Mouse (Mus musculus) heart, embryonic 13.5 days (tissue): ENCODE measurements around the gene Pou6f2. TPM values are rescaled to one million over a fixed set of nuclear protein-coding genes. Genes with fewer than 3 reads are reported as not detected.

ENCODE experiments used
- ATAC-seq: fragments of 200-750 bp; cut with Nextera tagmentation; 2 replicates; pipeline ENCODE4 v1.8.0; 2017; ENCODE audit warnings: moderate TSS enrichment; ENCODE audit not compliant: insufficient number of reproducible peaks, low FRiP score, low TSS enrichment; ENCODE audit errors: extremely low read depth
- H3K27ac ChIP-seq: fragments of 300-500 bp; sonication (generic); replicated peaks from 2 replicates; pipeline ENCODE4 v1.5.1; 2015; ENCODE audit warnings: moderate library complexity, mild to moderate bottlenecking, inconsistent platforms
- H3K27me3 ChIP-seq: fragments of 300-500 bp; sonication (generic); replicated peaks from 2 replicates; pipeline ENCODE4 v1.6.1; 2015; ENCODE audit warnings: mild to moderate bottlenecking, inconsistent platforms
- H3K36me3 ChIP-seq: fragments of 300-500 bp; sonication (generic); 2 replicates; pipeline ENCODE4 v1.6.1; 2015; ENCODE audit warnings: mild to moderate bottlenecking, inconsistent platforms
- H3K4me1 ChIP-seq: fragments of 300-500 bp; sonication (generic); 2 replicates; pipeline ENCODE4 v1.6.1; 2015; ENCODE audit warnings: inconsistent platforms
- H3K4me2 ChIP-seq: fragments of 300-500 bp; sonication (generic); 2 replicates; pipeline ENCODE4 v1.6.1; 2015; ENCODE audit warnings: inconsistent platforms, mild to moderate bottlenecking, moderate library complexity
- H3K4me3 ChIP-seq: fragments of 300-500 bp; sonication (generic); 2 replicates; pipeline ENCODE4 v1.5.1; 2015; ENCODE audit warnings: moderate library complexity, mild to moderate bottlenecking, inconsistent platforms
- H3K9ac ChIP-seq: fragments of 300-500 bp; sonication (generic); 2 replicates; pipeline ENCODE4 v1.6.1; 2015; ENCODE audit warnings: inconsistent platforms, mild to moderate bottlenecking, moderate library complexity
- H3K9me3 ChIP-seq: fragments of 300-500 bp; sonication (generic); 2 replicates; pipeline ENCODE4 v1.6.1; 2016; ENCODE audit warnings: inconsistent platforms
- WGBS: fragments of 180-500 bp; shearing (Covaris S2); methylation state at CpG from one replicate; pipeline ENCODE4 v1.1.7; 2015; ENCODE audit warnings: mixed read lengths; 5-methylcytosine and 5-hydroxymethylcytosine counted together
- polyA plus RNA-seq: library from polyadenylated mRNA; unstranded; fragments of >200 nt; fragmentation: Nextera tagmentation; extraction: Ambion mirVana; gene quantifications from 2 replicates; pipeline ENCODE4 v1.2.1, GENCODE M21; 2015

Gene Pou6f2
- polyA plus RNA-seq, 1 experiment from 2014 or later, result 1.3 TPM

- Histone ChIP-seq H3K27ac (no peak overlapping the region), H3K36me3 (no peaks in the 10 kb centered on the region), H3K27me3 (no peaks in the 10 kb centered on the region), H3K9me3 (no peaks in the 10 kb centered on the region), H3K9ac (no peak overlapping the region), H3K4me1 (no peaks in the 10 kb centered on the region), H3K4me3 (no peak overlapping the region), H3K4me2 (no peak overlapping the region)
- 87% methylated on average over 14 of the region's 14 CpGs for WGBS
- ATAC-seq, result no peak
Observed at GRCm38 (mm10) chr13:18211242-18211641, 186.2 kb downstream of the Pou6f2 start.

- no peak overlapping the region for H3K9ac ChIP-seq
Observed at GRCm38 (mm10) chr13:18204476-18205250, 192.8 kb downstream of the Pou6f2 start.

GRCm38 (mm10) chr13:18174003-18174402, 223.5 kb downstream of the Pou6f2 start:
- ATAC-seq, result no peak
- 36% methylated on average over 3 of the region's 3 CpGs for WGBS
- Histone ChIP-seq H3K9ac (no peak overlapping the region), H3K9me3 (no peaks in the 10 kb centered on the region), H3K4me3 (no peak overlapping the region), H3K4me2 (no peak overlapping the region), H3K27me3 (no peaks in the 10 kb centered on the region), H3K27ac (no peak overlapping the region), H3K36me3 (no peaks in the 10 kb centered on the region), H3K4me1 (no peaks in the 10 kb centered on the region)

More at GRCm38 (mm10) chr13:18204476-18205250, 192.8 kb downstream of the Pou6f2 start:
- no peaks in the 10 kb centered on the region for H3K36me3 ChIP-seq
- H3K27ac ChIP-seq, result no peak overlapping the region
- H3K4me3 ChIP-seq, result no peak overlapping the region
- no peak for ATAC-seq
- no peaks in the 10 kb centered on the region for H3K27me3 ChIP-seq
- no peak overlapping the region for H3K4me2 ChIP-seq
- WGBS, result 59% methylated on average over 8 of the region's 8 CpGs
- H3K9me3 ChIP-seq, result no peaks in the 10 kb centered on the region
- H3K4me1 ChIP-seq, result no peaks in the 10 kb centered on the region

- H3K4me2 ChIP-seq, result no peak overlapping the region
- no peaks in the 10 kb centered on the region for H3K4me1 ChIP-seq
- no peak overlapping the region for H3K9ac ChIP-seq
- no peaks in the 10 kb centered on the region for H3K36me3 ChIP-seq
- WGBS, result 48% methylated on average over 3 of the region's 3 CpGs
- H3K27ac ChIP-seq, result no peak overlapping the region
- no peaks in the 10 kb centered on the region for H3K9me3 ChIP-seq
- no peak overlapping the region for H3K4me3 ChIP-seq
- ATAC-seq, result no peak
- no peaks in the 10 kb centered on the region for H3K27me3 ChIP-seq
Observed at GRCm38 (mm10) chr13:18173021-18173420, 224.5 kb downstream of the Pou6f2 start.

- ATAC-seq, result no peak
- Histone ChIP-seq H3K9ac (no peak overlapping the region), H3K27me3 (no peaks in the 10 kb centered on the region), H3K27ac (no peak overlapping the region), H3K9me3 (no peaks in the 10 kb centered on the region), H3K4me3 (no peak overlapping the region), H3K4me2 (no peak overlapping the region), H3K4me1 (no peaks in the 10 kb centered on the region), H3K36me3 (no peaks in the 10 kb centered on the region)
- WGBS, result 43% methylated on average over 9 of the region's 9 CpGs
Observed at GRCm38 (mm10) chr13:18172334-18172733, 225.2 kb downstream of the Pou6f2 start.

GRCm38 (mm10) chr13:18164182-18164581, 233.3 kb downstream of the Pou6f2 start:
- Histone ChIP-seq H3K27me3 (no peaks in the 10 kb centered on the region), H3K4me3 (no peak overlapping the region), H3K4me2 (no peak overlapping the region), H3K27ac (no peak overlapping the region), H3K4me1 (no peaks in the 10 kb centered on the region), H3K9ac (no peak overlapping the region), H3K36me3 (no peaks in the 10 kb centered on the region), H3K9me3 (no peaks in the 10 kb centered on the region)
- 79% methylated on average over 1 of the region's 1 CpGs for WGBS
- ATAC-seq, result no peak

GRCm38 (mm10) chr13:18160566-18160965, 236.9 kb downstream of the Pou6f2 start:
- H3K27me3 ChIP-seq, result no peaks in the 10 kb centered on the region
- H3K27ac ChIP-seq, result no peak overlapping the region
- no peaks in the 10 kb centered on the region for H3K9me3 ChIP-seq
- no peak for ATAC-seq
- H3K36me3 ChIP-seq, result no peaks in the 10 kb centered on the region
- H3K4me3 ChIP-seq, result no peak overlapping the region
- H3K9ac ChIP-seq, result no peak overlapping the region
- H3K4me1 ChIP-seq, result no peaks in the 10 kb centered on the region
- no peak overlapping the region for H3K4me2 ChIP-seq
- WGBS, result 50% methylated on average over 5 of the region's 5 CpGs

GRCm38 (mm10) chr13:18153949-18154582, 243.4 kb downstream of the Pou6f2 start:
- no peak for ATAC-seq
- Histone ChIP-seq H3K9me3 (no peaks in the 10 kb centered on the region), H3K4me1 (peaks cover 5% of the 10 kb centered on the region; the same call in 1 of the 2 replicates), H3K27ac (no peak overlapping the region), H3K27me3 (no peaks in the 10 kb centered on the region), H3K36me3 (no peaks in the 10 kb centered on the region), H3K4me2 (no peak overlapping the region), H3K9ac (no peak overlapping the region), H3K4me3 (no peak overlapping the region)
- WGBS, result 54% methylated on average over 6 of the region's 6 CpGs

- Histone ChIP-seq H3K9me3 (no peaks in the 10 kb centered on the region), H3K4me1 (0 out of 2 replicates have a peak, but pooled peaks cover 5% of the 10 kb centered on the region), H3K4me3 (no peak overlapping the region), H3K27ac (no peak overlapping the region), H3K4me2 (no peak overlapping the region), H3K36me3 (no peaks in the 10 kb centered on the region), H3K9ac (no peak overlapping the region), H3K27me3 (no peaks in the 10 kb centered on the region)
- ATAC-seq, result no peak
- 67% methylated on average over 2 of the region's 2 CpGs for WGBS
Observed at GRCm38 (mm10) chr13:18133646-18134045, 263.8 kb downstream of the Pou6f2 start.

- ATAC-seq, result 0 out of 2 replicates have a peak, but pooled peaks have one; percentile 37
- H3K27ac ChIP-seq, result no peak overlapping the region
Observed at GRCm38 (mm10) chr13:18133193-18133592, 264.3 kb downstream of the Pou6f2 start.

GRCm38 (mm10) chr13:18131324-18131723, 266.2 kb downstream of the Pou6f2 start:
- no peaks in the 10 kb centered on the region for H3K9me3 ChIP-seq
- ATAC-seq, result no peak
- H3K4me3 ChIP-seq, result no peak overlapping the region
- H3K4me1 ChIP-seq, result 0 out of 2 replicates have a peak, but pooled peaks cover 5% of the 10 kb centered on the region
- H3K36me3 ChIP-seq, result no peaks in the 10 kb centered on the region
- H3K27ac ChIP-seq, result no peak overlapping the region
- no peak overlapping the region for H3K4me2 ChIP-seq
- no peak overlapping the region for H3K9ac ChIP-seq
- H3K27me3 ChIP-seq, result no peaks in the 10 kb centered on the region

More at GRCm38 (mm10) chr13:18133193-18133592, 264.3 kb downstream of the Pou6f2 start:
- H3K36me3 ChIP-seq, result no peaks in the 10 kb centered on the region
- H3K9me3 ChIP-seq, result no peaks in the 10 kb centered on the region
- WGBS, result 60% methylated on average over 5 of the region's 5 CpGs
- H3K27me3 ChIP-seq, result no peaks in the 10 kb centered on the region
- H3K4me1 ChIP-seq, result 0 out of 2 replicates have a peak, but pooled peaks cover 5% of the 10 kb centered on the region
- no peak overlapping the region for H3K4me3 ChIP-seq
- no peak overlapping the region for H3K9ac ChIP-seq
- H3K4me2 ChIP-seq, result no peak overlapping the region
